Mouse (Mus musculus): ENCODE results near the gene Slc2a9. TPM values are rescaled to one million over a fixed set of nuclear protein-coding genes. Genes with fewer than 3 reads are reported as not detected.

Gene Slc2a9
- polyA plus RNA-seq (2014; fragmentation: Nextera tagmentation; extraction: Ambion mirVana) = 0.13 and 0.15 TPM in 2 replicates

DNA sequence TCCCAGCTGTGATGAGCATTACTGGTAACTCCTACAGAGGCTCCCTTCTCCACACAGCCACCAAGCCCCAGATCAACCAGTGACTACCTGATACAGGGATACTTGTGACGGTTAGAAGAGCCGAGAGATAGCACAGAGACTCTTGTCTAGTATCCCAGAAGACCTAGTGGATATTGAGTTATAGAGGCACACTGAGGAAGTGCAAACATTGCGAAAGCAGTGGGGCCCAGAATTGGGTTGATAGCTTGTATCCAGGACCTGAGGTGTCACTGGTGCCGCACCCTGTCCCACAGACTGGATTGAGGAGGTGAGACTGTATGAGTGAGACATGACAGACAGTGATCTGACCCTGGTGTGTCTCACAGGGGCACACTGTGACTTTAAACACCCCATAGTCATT, at the start of gene Slc2a9:
TSS of gene Slc2a9 (minus strand) at position 152 of the 400 bp plus-strand sequence.
- H3K9ac ChIP-seq (ENCODE audit: low read depth, low read length) = no peak within 1 kb of the TSS
- H3K9me3 ChIP-seq (ENCODE audit: control insufficient read depth, low read length) = no peaks in the 10 kb centered on the region
- ATAC-seq (ENCODE audit: low FRiP score) (no peak), DNase-seq (ENCODE audit: low spot score) (no peak)
- no peak within 1 kb of the TSS for H3K4me3 ChIP-seq (ENCODE audit: low read depth, low read length)
- no peaks in the 10 kb centered on the region for H3K27me3 ChIP-seq (ENCODE audit: control insufficient read depth, insufficient read depth, low read length)
- no peak within 1 kb of the TSS for H3K4me2 ChIP-seq (replicated peaks; ENCODE audit: low read depth, low read length)
- H3K36me3 ChIP-seq (ENCODE audit: control insufficient read depth, insufficient read depth, low read length) = no peaks in the 10 kb centered on the region
- no peaks in the 10 kb centered on the region for H3K4me1 ChIP-seq (replicated peaks; ENCODE audit: control insufficient read depth, insufficient read depth, low read length)
- WGBS = 94% methylated on average over 4 of the region's 4 CpGs
- no peak within 1 kb of the TSS for H3K27ac ChIP-seq (ENCODE audit: low read depth, low read length)

DNA sequence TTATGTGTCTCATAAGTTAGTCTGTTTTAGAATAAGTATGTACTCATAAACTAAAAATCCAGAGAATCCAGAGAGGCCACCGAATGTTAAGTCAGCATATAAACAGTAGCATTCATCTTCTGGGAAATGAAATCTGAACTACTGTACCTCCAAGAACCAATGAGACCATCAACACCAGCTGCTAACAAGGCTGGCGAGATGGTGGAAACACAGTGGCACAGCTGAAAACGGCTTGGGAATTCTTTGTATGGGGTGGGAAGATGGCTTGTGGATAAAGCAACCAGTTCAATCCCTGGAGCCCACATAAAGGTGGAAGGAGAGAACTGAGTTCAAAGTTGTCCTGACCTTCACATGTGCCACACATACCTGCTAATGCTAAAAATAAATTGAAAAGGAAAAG, 49.7 kb upstream of the Slc2a9 start:
- H3K36me3 ChIP-seq (ENCODE audit: control insufficient read depth, insufficient read depth, low read length) = peaks cover 7% of the 10 kb centered on the region; the same call in 1 of the 2 replicates
- DNase-seq (ENCODE audit: low spot score) (no peak), ATAC-seq (ENCODE audit: low FRiP score) (no peak)
- no peaks in the 10 kb centered on the region for H3K27me3 ChIP-seq (ENCODE audit: control insufficient read depth, insufficient read depth, low read length)
- no peaks in the 10 kb centered on the region for H3K4me1 ChIP-seq (replicated peaks; ENCODE audit: control insufficient read depth, insufficient read depth, low read length)
- H3K9me3 ChIP-seq (ENCODE audit: control insufficient read depth, low read length) = no peaks in the 10 kb centered on the region
- no peak overlapping the region for H3K4me2 ChIP-seq (replicated peaks; ENCODE audit: low read depth, low read length)
- no peak overlapping the region for H3K27ac ChIP-seq (ENCODE audit: low read depth, low read length)
- WGBS = 94% methylated on average over 3 of the region's 3 CpGs
- H3K9ac ChIP-seq (ENCODE audit: low read depth, low read length) = no peak overlapping the region
- H3K4me3 ChIP-seq (ENCODE audit: low read depth, low read length) = no peak overlapping the region

DNA sequence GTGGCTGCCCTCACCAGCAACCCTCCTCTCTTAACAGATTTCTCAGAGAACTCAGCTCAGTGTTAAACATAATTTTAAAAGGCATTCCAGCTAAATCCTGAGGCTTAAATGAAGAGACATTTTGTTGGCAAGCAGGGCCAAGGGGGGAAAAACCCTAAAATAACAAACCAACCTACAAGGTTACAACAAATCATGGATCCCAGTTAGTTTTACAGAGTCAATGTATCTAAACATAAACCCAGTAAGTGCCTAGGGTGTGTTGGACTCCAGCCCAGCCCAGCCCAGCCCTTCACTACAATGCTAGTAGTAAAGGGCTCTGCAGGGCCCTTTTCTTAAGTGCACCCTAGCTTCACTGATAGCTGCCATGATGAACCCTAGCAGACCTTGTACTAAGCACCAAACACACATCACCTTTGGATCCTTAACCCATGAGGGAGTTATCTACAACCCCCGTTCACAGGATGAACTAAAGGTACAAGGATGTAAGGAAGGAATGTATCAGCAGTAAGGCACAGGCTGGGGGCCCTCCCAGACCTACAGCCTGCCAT, 47.4 kb upstream of the Slc2a9 start:
- DNase-seq (ENCODE audit: low spot score) = no peak
- Histone ChIP-seq H3K4me1 (replicated peaks; ENCODE audit: control insufficient read depth, insufficient read depth, low read length) (no peaks in the 10 kb centered on the region), H3K9ac (ENCODE audit: low read depth, low read length) (no peak overlapping the region), H3K27me3 (ENCODE audit: control insufficient read depth, insufficient read depth, low read length) (no peaks in the 10 kb centered on the region), H3K27ac (ENCODE audit: low read depth, low read length) (no peak overlapping the region), H3K4me3 (ENCODE audit: low read depth, low read length) (no peak overlapping the region), H3K4me2 (replicated peaks; ENCODE audit: low read depth, low read length) (no peak overlapping the region), H3K9me3 (ENCODE audit: control insufficient read depth, low read length) (no peaks in the 10 kb centered on the region), H3K36me3 (ENCODE audit: control insufficient read depth, insufficient read depth, low read length) (peaks cover 4% of the 10 kb centered on the region; the same call in 1 of the 2 replicates)
- no peak for ATAC-seq (ENCODE audit: low FRiP score)
- 96% methylated on average over 1 of the region's 1 CpGs for WGBS

DNA sequence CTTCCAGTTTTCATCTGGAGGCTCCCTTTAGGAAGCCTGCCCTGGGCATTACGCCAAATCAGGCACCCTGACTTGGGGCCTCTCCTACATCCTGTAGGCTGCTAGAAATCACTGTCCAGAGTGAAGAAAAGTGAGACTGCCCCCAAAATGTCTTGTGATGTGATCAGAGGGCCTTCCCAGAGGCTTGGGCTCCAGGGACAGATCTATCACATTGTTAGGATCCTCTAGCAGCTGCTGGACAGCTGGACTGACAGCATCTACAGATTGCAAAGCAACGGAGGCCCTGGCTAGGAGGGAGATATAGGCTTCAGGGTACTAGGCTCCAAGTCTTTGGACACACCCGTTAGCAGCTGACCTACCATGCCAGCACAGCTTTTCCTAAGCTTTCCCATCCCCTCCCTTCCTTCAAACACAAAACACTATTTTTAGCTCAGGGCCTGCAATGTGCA, 46.5 kb upstream of the Slc2a9 start:
- Histone ChIP-seq H3K9ac (ENCODE audit: low read depth, low read length) (no peak overlapping the region), H3K27me3 (ENCODE audit: control insufficient read depth, insufficient read depth, low read length) (no peaks in the 10 kb centered on the region), H3K36me3 (ENCODE audit: control insufficient read depth, insufficient read depth, low read length) (peaks cover 4% of the 10 kb centered on the region; the same call in 1 of the 2 replicates), H3K27ac (ENCODE audit: low read depth, low read length) (no peak overlapping the region), H3K4me1 (replicated peaks; ENCODE audit: control insufficient read depth, insufficient read depth, low read length) (no peaks in the 10 kb centered on the region), H3K9me3 (ENCODE audit: control insufficient read depth, low read length) (no peaks in the 10 kb centered on the region), H3K4me3 (ENCODE audit: low read depth, low read length) (no peak overlapping the region), H3K4me2 (replicated peaks; ENCODE audit: low read depth, low read length) (no peak overlapping the region)
- 79% methylated on average over 3 of the region's 3 CpGs for WGBS
- ATAC-seq (ENCODE audit: low FRiP score) (no peak), DNase-seq (ENCODE audit: low spot score) (no peak)

DNA sequence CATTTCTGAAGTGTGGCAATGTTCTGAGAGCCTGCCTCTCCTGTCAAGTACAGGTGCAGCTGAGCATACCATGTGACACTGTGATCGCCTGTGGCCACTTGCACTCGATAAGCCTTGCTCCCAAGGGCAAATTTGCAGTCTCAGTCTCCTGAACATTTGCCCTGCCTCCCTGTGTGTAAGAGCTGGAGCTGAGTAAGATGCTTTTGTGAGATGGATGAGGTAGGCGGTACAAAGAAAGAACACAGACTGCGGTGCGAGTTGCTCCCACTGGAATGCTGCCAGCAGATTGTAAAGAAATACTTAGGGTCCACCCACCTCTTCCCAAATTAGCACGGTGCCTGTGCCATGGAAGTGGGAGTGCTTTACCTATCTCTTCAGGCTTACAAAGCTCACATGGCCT, 44.4 kb upstream of the Slc2a9 start:
- WGBS = 88% methylated on average over 6 of the region's 6 CpGs

DNA sequence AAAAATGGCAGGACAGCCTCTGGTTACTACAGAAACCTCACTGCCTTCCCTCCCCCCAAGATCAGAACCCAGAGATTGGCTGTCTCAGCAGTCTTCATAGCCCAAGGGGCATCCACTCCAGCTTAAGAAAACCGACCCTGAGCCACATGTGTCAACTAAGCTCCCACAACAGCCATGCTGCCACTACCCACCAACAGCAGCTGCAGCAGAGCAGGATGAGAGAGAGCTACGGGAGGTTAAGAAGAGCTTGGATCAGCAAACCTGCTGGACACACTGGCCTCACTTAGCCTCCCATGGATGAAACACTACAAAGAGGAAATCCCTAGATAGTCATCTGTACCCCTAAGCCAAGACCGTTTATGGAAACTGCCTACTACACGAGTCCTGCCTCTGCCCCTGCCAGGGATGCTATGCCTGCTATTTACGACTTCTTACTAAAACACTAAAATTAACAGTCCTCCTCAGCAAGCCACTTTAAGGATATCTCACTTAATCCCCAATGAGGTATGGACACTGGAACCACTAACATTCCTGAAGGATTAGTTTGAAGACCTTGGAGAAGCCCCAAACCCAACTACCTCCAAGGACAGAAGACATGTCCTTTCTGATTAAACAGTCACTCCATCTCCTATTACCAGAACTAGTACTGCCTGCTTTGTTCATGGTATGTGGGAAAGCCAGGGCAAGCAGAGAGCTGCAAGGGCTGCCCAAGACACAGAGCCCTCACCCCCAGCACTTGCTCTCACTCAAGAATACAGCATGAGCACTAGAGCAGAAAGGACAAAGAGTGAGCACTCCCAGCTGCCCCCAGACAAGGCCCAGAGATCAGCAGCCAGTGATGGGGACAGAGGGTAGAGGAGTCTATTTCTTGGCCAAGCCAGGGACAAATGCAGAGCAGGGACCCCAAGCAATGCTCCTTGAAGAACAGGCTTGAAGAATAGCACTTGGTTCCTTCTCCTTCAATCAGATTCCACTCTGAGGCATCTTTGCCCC, 41.8 kb upstream of the Slc2a9 start:
- Histone ChIP-seq H3K27ac (ENCODE audit: low read depth, low read length) (no peak overlapping the region), H3K9me3 (ENCODE audit: control insufficient read depth, low read length) (no peaks in the 10 kb centered on the region), H3K4me2 (replicated peaks; ENCODE audit: low read depth, low read length) (no peak overlapping the region), H3K36me3 (ENCODE audit: control insufficient read depth, insufficient read depth, low read length) (peaks cover 23% of the 10 kb centered on the region), H3K4me1 (replicated peaks; ENCODE audit: control insufficient read depth, insufficient read depth, low read length) (no peaks in the 10 kb centered on the region), H3K27me3 (ENCODE audit: control insufficient read depth, insufficient read depth, low read length) (no peaks in the 10 kb centered on the region), H3K9ac (ENCODE audit: low read depth, low read length) (no peak overlapping the region), H3K4me3 (ENCODE audit: low read depth, low read length) (no peak overlapping the region)
- DNase-seq (ENCODE audit: low spot score) (no peak), ATAC-seq (ENCODE audit: low FRiP score) (no peak)
- WGBS = 89% methylated on average over 5 of the region's 5 CpGs

More for the DNA sequence above, 44.4 kb upstream of the Slc2a9 start:
- H3K27me3 ChIP-seq (ENCODE audit: control insufficient read depth, insufficient read depth, low read length) = no peaks in the 10 kb centered on the region
- DNase-seq (ENCODE audit: low spot score) (no peak), ATAC-seq (ENCODE audit: low FRiP score) (no peak)
- H3K4me1 ChIP-seq (replicated peaks; ENCODE audit: control insufficient read depth, insufficient read depth, low read length) = no peaks in the 10 kb centered on the region
- H3K9me3 ChIP-seq (ENCODE audit: control insufficient read depth, low read length) = no peaks in the 10 kb centered on the region
- H3K27ac ChIP-seq (ENCODE audit: low read depth, low read length) = no peak overlapping the region
- no peak overlapping the region for H3K9ac ChIP-seq (ENCODE audit: low read depth, low read length)
- H3K4me2 ChIP-seq (replicated peaks; ENCODE audit: low read depth, low read length) = no peak overlapping the region
- H3K36me3 ChIP-seq (ENCODE audit: control insufficient read depth, insufficient read depth, low read length) = peaks cover 12% of the 10 kb centered on the region
- H3K4me3 ChIP-seq (ENCODE audit: low read depth, low read length) = no peak overlapping the region

DNA sequence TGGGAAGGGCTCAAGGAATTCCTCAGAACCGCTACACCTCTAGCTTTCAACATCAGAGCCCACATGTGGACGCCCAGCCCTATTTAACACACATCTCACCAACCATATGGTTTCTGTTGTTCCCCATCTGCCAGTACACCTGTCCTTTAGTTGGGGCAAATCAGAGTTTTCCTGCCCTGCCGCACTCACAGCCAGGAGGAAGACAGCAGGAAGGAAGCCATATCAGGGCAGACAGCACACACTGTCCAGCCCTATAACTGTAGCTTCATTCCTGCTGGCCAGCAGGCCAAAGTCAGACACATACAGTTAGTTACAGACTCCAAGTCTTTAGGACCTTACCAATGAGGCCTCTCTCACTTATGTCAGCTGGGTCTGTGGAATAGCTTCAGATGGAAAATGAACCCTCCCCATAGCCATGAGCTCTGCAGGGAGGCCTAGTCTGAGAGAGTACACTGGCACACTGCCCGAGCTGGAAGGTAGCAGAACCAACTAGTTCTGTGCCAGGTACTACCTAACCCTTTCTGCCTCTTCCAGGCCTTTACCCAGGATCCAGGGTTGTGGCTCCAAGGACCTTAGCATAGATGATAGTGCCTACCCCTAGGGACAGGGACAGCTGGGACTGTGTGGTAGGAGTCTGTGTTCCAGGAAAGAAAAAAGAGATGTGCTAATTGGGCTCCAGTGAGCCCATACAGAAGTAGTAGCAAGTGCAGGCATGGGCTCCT, 40.7 kb upstream of the Slc2a9 start:
- no peak overlapping the region for H3K4me2 ChIP-seq (replicated peaks; ENCODE audit: low read depth, low read length)
- H3K36me3 ChIP-seq (ENCODE audit: control insufficient read depth, insufficient read depth, low read length) = peaks cover 21% of the 10 kb centered on the region
- no peaks in the 10 kb centered on the region for H3K9me3 ChIP-seq (ENCODE audit: control insufficient read depth, low read length)
- no peaks in the 10 kb centered on the region for H3K4me1 ChIP-seq (replicated peaks; ENCODE audit: control insufficient read depth, insufficient read depth, low read length)
- ATAC-seq (ENCODE audit: low FRiP score) = no peak
- no peak overlapping the region for H3K4me3 ChIP-seq (ENCODE audit: low read depth, low read length)
- no peak overlapping the region for H3K9ac ChIP-seq (ENCODE audit: low read depth, low read length)
- WGBS = 93% methylated on average over 4 of the region's 4 CpGs
- no peak for DNase-seq (ENCODE audit: low spot score)
- no peaks in the 10 kb centered on the region for H3K27me3 ChIP-seq (ENCODE audit: control insufficient read depth, insufficient read depth, low read length)
- no peak overlapping the region for H3K27ac ChIP-seq (ENCODE audit: low read depth, low read length)

DNA sequence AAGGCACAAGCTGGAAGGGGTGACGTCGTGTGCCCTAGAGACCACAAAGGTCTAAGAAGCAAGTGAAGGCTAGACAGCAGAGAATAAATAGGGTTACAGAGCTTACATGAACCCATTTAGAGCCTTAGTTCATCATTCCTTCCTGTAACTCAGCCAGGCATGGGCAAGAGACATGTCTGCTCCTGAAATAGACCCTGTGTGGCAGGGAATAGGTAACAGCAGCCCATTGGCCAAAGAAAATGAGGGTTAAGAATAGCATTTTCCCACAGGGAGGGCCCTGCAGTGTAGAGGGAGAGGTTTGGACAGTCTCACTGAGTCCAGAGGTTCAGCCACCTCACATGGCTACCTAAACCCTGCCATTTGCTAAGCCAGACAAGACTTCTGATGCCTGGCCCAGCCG, 38.8 kb upstream of the Slc2a9 start:
- H3K27me3 ChIP-seq (ENCODE audit: control insufficient read depth, insufficient read depth, low read length) = no peaks in the 10 kb centered on the region
- no peaks in the 10 kb centered on the region for H3K4me1 ChIP-seq (replicated peaks; ENCODE audit: control insufficient read depth, insufficient read depth, low read length)
- H3K9ac ChIP-seq (ENCODE audit: low read depth, low read length) = no peak overlapping the region
- no peak for ATAC-seq (ENCODE audit: low FRiP score)
- no peaks in the 10 kb centered on the region for H3K9me3 ChIP-seq (ENCODE audit: control insufficient read depth, low read length)
- H3K27ac ChIP-seq (ENCODE audit: low read depth, low read length) = no peak overlapping the region
- DNase-seq (ENCODE audit: low spot score) = no peak
- H3K4me3 ChIP-seq (ENCODE audit: low read depth, low read length) = no peak overlapping the region
- 89% methylated on average over 3 of the region's 3 CpGs for WGBS
- peaks cover 21% of the 10 kb centered on the region for H3K36me3 ChIP-seq (ENCODE audit: control insufficient read depth, insufficient read depth, low read length)
- no peak overlapping the region for H3K4me2 ChIP-seq (replicated peaks; ENCODE audit: low read depth, low read length)

Measured in hindbrain, embryonic 11.5 days (tissue).